Mouse (Mus musculus): ENCODE measurements at regions not wholly inside any gene's neighbourhood (a gene's known extent, or its start where the extent isn't known, plus 50 kb on each side); places are given as distances from the start of the nearest gene placed in this dataset.

DNA sequence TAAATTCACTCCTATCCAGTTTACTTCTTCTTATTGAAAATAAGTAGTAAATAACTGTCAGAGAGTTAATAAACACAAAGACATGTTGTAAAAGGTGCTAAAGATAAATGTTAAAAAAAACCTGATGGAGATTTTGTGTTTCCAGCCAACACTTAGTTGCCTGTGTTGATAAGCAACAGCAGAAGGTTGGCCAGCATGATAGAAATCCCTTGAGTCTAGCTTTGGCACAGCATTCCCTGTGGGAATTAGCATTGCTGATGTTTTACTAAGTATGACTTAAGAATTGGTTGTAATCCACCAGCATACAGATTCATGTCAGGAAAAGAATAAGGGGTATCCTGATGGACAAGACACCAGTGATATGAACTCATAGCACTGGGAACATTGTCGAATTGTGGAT is 594.3 kb downstream of the Plod2 start:
- no peak for DNase-seq

DNA sequence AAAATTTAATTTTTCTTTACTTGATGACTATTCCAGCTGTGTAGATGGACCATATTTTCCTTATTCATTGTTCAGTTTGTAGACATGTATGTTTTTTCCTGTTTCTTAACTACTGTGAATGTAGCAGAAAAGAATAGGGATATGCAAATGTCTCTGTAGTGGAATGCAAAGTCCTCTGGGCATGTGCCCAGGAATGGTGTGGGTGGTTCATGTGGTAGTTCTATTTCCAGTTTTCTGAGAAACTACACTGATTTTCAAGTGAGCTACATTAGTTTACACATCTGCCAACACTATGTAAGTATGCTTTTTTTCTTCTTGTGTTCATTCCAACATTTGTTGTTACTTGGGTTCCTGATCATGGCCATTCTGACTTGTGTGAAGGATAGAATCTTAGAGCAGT is 628.0 kb downstream of the Plod2 start:
- no peak for DNase-seq

DNA sequence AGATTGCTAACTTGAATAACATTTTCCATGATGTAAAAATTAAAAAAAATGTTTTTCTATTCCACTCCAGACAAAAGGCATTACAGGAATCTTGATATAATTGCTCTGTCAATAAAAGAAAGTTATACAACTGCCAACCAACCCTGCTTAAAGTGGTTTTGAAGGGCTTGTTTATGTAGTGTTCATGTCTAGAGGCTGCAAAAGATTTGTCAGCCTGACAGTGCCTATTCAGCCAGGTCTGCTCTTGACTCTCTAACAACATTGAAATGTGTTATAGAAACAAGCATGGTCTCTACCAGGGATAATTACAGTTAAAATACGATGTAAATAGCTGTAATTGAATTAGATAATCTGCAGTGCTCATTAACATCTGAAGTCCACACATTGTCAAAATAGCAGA is 644.6 kb downstream of the Plod2 start:
- DNase-seq = no peak

- no peak for DNase-seq
Measured at GRCm38 (mm10) chr9:93232562-93232961, 690.5 kb downstream of the Plod2 start.

- no peak for DNase-seq
Measured at GRCm38 (mm10) chr9:93252146-93252545, 710.1 kb downstream of the Plod2 start.

DNA sequence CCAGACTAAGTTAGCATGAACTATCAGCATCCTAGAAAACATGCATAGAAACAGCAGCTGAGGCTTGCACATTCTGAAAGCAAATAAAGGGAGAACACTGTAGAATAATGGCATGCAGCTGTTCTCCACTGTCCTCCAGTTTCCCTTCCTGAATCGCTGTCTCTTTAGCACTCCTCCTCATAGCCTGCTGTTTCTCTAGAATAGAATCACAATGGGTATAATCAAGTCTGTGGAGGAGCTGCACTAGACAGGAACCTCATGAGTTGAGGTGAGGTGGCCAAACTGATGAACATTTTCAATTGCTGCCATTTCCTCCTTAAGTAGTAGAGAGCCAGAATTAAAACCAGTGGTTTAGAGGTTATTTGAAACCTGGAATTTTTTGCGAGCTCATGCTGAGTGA is 755.3 kb downstream of the Plod2 start:
- no peak for DNase-seq

DNA sequence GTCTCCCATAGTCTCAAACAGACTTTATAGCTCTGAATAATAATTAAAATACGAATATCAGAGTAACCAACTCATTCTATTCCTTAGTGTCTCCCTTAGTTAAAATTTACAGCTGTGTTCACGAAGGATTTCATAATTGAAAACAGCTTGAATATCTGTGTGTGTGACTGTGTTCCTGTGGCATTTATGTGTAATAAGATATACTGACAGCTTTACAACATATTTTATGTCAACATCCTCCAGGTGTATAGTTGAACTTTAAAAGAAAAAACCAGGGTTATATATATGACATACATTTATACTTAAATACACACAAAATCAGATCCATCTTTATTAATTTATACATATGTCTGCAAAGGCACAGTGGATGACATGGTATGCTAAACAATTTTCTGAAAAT is 764.7 kb downstream of the Plod2 start:
- DNase-seq = no peak

DNA sequence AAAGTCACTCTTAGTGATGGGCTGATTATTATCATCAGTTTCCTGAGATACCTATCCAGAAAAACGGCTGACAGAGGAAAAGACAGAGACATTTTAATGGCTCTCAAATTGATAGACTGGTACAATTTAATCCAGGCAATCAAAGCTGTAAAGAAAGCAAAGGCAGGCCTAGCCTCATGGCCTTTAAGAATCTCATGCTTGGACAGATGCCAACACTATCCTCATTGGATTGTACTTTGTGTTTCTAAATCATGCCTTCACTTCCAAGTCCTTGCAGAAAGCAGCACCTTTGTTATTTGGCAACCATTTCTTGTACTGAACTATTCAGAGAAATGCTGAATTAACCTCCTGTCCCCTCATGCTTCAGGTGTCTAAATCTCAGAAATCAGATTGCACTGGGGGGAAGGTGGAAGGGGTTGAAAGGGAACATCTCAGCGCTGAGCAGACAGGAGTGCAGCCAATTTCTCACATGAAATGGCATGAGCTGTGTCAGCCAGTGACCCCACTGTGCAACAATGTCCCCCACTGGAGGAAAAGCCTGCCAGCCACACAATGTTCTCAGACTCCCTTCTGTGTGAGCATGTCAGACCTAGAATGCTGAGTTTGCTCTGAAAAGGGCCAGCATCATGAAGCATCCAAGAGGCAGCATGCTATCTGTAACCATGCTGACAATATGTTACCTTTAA is 787.1 kb downstream of the Plod2 start:
- peak; percentile 1 for DNase-seq

All from retina, postnatal 1 day (tissue).